Mouse (Mus musculus) kidney, postnatal 36 days (tissue): ENCODE data around the gene Polr2j.

Experiments
- DNase-seq, 2 experiments: peaks; one replicate each; pipeline ENCODE4 v3.0.0; 2021 to 2022; ENCODE audit warnings: mixed read lengths in 2 of 2

Gene Polr2j

GRCm38 (mm10) chr5:136169626-136170511 is 53.4 kb downstream of the Polr2j start:
- DNase-seq = peak; percentile 18 to 43

GRCm38 (mm10) chr5:136170512-136171362 is 54.3 kb downstream of the Polr2j start, which contains the start of gene Orai2:
Gene Orai2, minus strand, starts transcription at chr5:136170713.
- peak; percentile 75 to 89 for DNase-seq

GRCm38 (mm10) chr5:136171363-136172341 is 55.2 kb downstream of the Polr2j start:
- DNase-seq = peak in 1 of 2 experiments; percentile 12
